Mouse (Mus musculus) stomach, embryonic 16.5 days (tissue): ENCODE measurements around the gene Slc25a33. TPM values are rescaled to one million over a fixed set of nuclear protein-coding genes. Genes with fewer than 3 reads are reported as not detected.

Source experiments
- ATAC-seq: fragments of 200-750 bp; cut with Nextera tagmentation; 2 replicates; pipeline ENCODE4 v1.8.0; 2017; ENCODE audit warnings: moderate number of reproducible peaks, moderate TSS enrichment; ENCODE audit not compliant: insufficient read depth, low FRiP score
- H3K27ac ChIP-seq: fragments of 300-500 bp; sonication (generic); 2 replicates; pipeline ENCODE4 v1.5.1; 2014; ENCODE audit warnings: low read length
- H3K27me3 ChIP-seq: fragments of 300-500 bp; sonication (generic); 2 replicates; pipeline ENCODE4 v1.6.1; 2014; ENCODE audit warnings: low read length, control low read depth, mixed read lengths; ENCODE audit not compliant: control insufficient read depth, insufficient read depth
- H3K36me3 ChIP-seq: fragments of 300-500 bp; sonication (generic); 2 replicates; pipeline ENCODE4 v1.6.1; 2014; ENCODE audit warnings: low read length; ENCODE audit not compliant: control insufficient read depth, insufficient read depth
- H3K4me1 ChIP-seq: fragments of 300-500 bp; sonication (generic); 2 replicates; pipeline ENCODE4 v1.6.1; 2014; ENCODE audit warnings: low read length, control low read depth, mixed read lengths; ENCODE audit not compliant: control insufficient read depth, insufficient read depth
- H3K4me2 ChIP-seq: fragments of 300-500 bp; sonication (generic); 2 replicates; pipeline ENCODE4 v1.6.1; 2014; ENCODE audit warnings: low read depth, low read length, mixed read lengths
- H3K4me3 ChIP-seq: fragments of 300-500 bp; sonication (generic); replicated peaks from 2 replicates; pipeline ENCODE4 v1.5.1; 2014; ENCODE audit warnings: mild to moderate bottlenecking, low read length
- H3K9ac ChIP-seq: fragments of 300-500 bp; sonication (generic); 2 replicates; pipeline ENCODE4 v1.6.1; 2014; ENCODE audit warnings: low read length
- H3K9me3 ChIP-seq: fragments of 300-500 bp; sonication (generic); replicated peaks from 2 replicates; pipeline ENCODE4 v1.6.1; 2016; ENCODE audit warnings: low read length, control low read depth; ENCODE audit not compliant: control insufficient read depth
- WGBS: fragments of 180-500 bp; shearing (Covaris S2); extraction: QIAGEN DNeasy Blood & Tissue Kit; methylation state at CpG from one replicate; pipeline ENCODE4 v1.1.7; 2014; 5-methylcytosine and 5-hydroxymethylcytosine counted together
- microRNA-seq: library from miRNA; unstranded; fragments of <30 nt; microRNA quantifications from one replicate; pipeline ENCODE4, GENCODE M21; 2016
- polyA plus RNA-seq: library from polyadenylated mRNA; unstranded; fragments of >200 nt; fragmentation: Nextera tagmentation; extraction: Ambion mirVana; gene quantifications from 2 replicates; pipeline ENCODE4 v1.2.1, GENCODE M21; 2015

Gene Slc25a33
- polyA plus RNA-seq, 1 experiment from 2014 or later: 8.1 TPM

DNA sequence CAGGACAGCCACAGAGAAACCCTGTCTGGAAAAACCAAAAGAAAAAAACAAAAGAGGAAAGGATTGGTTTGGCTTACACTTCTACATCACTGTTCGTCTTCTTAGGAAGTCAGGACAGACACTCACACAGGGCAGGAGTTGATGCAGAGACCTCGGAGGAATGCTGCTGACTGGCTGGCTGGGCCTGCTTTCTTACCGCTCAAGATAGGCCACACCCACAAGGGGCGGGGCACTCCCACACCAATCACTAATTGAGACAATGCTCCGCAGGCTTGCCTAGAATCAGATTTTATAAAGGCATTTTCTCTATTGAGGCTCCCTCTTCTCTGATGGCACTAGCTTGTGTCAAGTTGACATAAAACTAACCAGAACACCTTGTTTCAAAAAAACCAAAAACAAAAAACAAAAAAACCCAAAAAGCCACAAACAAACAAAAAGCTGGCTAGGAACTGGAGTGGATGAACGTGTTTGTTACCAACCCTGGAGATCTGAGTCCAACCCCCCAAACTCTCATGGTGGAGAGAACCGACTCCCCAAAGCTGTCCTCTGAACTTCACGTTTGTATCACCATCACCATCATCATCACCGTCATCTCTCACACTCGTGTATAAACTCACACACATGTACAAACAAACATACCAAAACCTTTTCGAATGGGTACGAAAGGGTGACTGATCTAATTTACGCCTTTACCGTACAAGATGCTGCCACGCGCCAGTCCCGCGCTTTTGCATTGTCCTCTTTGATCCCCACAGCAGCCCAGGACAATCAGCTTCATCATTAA lies 72.5 kb downstream of the Slc25a33 start:
- H3K4me2 ChIP-seq: no peak overlapping the region
- H3K4me1 ChIP-seq: no peaks in the 10 kb centered on the region
- no peak overlapping the region for H3K27ac ChIP-seq
- no peaks in the 10 kb centered on the region for H3K36me3 ChIP-seq
- H3K27me3 ChIP-seq: no peaks in the 10 kb centered on the region; the same call in 1 of the 2 replicates
- no peak for ATAC-seq
- H3K4me3 ChIP-seq: no peak overlapping the region
- no peak overlapping the region for H3K9ac ChIP-seq
- H3K9me3 ChIP-seq: no peaks in the 10 kb centered on the region
- WGBS: 60% methylated on average over 18 of the region's 18 CpGs

DNA sequence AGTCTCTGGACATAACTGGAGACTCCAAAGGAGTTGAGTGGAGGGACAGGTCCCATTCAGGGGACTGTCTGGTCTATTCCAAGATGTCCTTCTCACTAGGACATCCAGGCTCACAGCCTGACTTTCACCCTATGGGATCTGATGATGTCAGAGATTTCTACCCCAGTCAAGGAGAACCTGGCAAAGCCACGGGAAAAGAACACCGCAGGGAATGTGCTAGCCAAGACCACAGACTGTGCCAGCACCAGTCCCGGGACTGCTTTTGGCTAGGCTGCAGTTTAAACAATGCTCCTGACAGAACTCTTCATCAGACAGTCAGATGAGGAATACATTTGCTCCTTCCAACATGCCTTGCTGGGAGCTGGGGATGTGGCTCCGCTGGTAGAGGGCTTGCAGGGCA lies 74.1 kb downstream of the Slc25a33 start:
- Histone ChIP-seq H3K4me3 (no peak overlapping the region), H3K9me3 (no peaks in the 10 kb centered on the region), H3K4me2 (no peak overlapping the region), H3K27ac (no peak overlapping the region), H3K9ac (no peak overlapping the region), H3K27me3 (no peaks in the 10 kb centered on the region; the same call in 1 of the 2 replicates), H3K4me1 (no peaks in the 10 kb centered on the region), H3K36me3 (no peaks in the 10 kb centered on the region)
- no peak for ATAC-seq
- 84% methylated on average over 4 of the region's 4 CpGs for WGBS

DNA sequence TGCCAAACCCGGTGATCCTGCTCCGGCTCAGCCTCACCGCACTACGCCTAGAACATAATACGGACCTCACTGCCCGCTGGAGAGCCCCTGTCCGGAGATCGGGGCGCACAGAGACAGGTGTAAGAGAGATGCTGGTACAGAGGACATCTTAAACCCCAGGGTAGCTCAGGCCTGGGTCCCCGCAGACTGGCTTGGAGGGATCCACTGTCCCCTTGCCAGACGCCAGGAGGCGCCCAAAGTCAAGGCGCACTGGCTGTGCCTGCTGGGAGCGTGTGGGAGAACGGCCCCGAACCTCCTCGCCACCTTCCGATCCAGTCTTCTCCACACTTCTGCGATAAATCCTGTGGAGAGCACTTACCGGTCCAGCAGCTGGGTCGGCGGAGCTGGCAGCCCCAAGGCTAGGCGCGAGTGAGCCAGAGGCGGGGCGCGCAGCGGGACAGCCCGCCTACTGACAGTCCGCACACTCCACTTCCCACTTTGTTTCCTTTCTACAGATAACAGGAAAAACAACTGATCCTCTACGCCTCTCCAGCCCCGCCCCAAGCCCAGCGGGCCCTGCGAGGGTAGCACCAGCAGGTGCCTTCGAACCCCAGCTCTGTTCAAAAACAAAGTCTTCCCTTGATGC lies 75.8 kb downstream of the Slc25a33 start:
- Histone ChIP-seq H3K4me1 (no peaks in the 10 kb centered on the region), H3K9ac (peak overlapping the region; percentile 70), H3K4me3 (peak overlapping the region; percentile 51), H3K27ac (no peak overlapping the region), H3K27me3 (no peaks in the 10 kb centered on the region; the same call in 1 of the 2 replicates), H3K36me3 (no peaks in the 10 kb centered on the region), H3K9me3 (no peaks in the 10 kb centered on the region), H3K4me2 (peak overlapping the region; percentile 87)
- ATAC-seq: peak; percentile 69
- WGBS: under 1% methylated on average over 35 of the region's 35 CpGs

DNA sequence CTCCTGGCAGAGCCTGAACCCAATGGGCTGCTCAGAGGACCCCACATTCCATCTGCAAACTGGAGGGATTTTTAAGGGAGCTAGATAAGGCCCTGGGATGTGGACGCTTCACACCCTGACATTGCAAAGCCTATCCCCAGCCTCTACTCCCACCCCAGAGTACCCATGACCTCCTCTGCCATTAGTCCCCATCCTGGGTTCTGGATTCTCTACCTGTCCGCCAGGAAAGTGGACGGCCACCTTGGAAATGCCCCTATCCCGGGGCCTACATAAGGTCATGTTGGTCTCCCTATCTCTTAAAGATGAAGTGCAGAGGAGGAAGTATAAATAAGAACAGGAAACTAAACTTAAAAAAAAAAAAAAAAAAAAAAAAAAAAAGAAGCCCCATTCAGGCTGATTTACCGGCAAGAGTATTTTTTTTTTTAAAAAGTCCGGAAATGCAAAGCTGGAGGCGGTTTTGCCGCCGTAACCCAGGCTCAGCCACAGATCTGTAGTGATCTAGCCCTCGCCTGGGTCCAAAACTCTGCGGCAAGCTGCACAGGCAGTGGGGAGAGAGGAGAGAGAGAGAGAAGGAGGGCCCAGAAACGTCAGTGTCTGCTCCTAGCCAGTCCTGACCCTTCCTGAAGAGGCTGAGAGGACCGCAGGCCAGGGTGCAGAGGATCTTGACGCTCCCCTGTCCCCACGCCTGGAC lies 76.4 kb downstream of the Slc25a33 start:
- H3K27ac ChIP-seq: no peak overlapping the region
- peak overlapping the region; percentile 51 for H3K4me3 ChIP-seq
- no peaks in the 10 kb centered on the region for H3K4me1 ChIP-seq
- H3K4me2 ChIP-seq: peak overlapping the region; percentile 87
- ATAC-seq: no peak
- WGBS: 27% methylated on average over 15 of the region's 15 CpGs
- H3K27me3 ChIP-seq: no peaks in the 10 kb centered on the region; the same call in 1 of the 2 replicates
- H3K36me3 ChIP-seq: no peaks in the 10 kb centered on the region
- no peaks in the 10 kb centered on the region for H3K9me3 ChIP-seq
- H3K9ac ChIP-seq: peak overlapping the region; percentile 70

DNA sequence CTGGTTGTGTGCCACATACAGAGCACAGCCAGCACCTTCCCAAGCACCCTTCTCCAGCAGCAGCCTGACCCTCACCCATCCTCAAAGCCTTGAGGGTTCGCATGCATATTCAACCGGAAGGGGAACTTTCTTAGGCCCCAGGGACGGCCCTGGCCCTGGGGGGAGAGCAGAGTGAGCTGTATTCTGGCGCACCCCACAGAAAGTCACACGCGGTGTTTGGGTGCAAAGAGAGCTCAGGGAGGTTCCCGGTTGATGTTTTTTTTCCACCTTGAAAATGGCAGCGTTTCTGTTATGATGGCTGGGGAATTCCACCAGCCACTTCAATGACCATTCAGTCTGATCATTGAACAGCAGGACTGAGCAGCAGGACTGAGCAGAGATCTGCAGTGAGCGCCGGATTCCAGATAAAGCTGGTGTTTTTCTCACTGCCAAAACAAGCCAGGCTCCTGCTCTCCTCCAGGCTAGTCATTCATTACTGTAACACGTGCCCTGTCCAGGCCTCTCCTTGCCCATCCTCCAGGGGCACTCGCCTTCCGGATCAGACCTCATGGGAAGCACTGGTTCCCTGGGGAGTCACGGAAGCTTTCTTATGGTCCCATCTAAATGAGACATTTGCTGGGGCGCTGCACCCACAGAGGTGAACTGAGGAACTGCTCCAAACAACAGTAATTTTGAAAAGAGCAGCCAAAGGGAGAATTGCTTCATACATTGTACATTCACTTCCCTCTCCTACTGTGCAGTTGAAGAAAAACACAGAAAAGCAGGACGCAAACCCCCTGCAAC lies 77.7 kb downstream of the Slc25a33 start:
- H3K9ac ChIP-seq: no peak overlapping the region
- H3K9me3 ChIP-seq: no peaks in the 10 kb centered on the region
- no peak for ATAC-seq
- H3K4me3 ChIP-seq: 0 out of 2 replicates have a peak overlapping the region, but pooled peaks have one; percentile 9
- H3K27ac ChIP-seq: no peak overlapping the region
- H3K27me3 ChIP-seq: no peaks in the 10 kb centered on the region; the same call in 1 of the 2 replicates
- no peaks in the 10 kb centered on the region for H3K4me1 ChIP-seq
- WGBS: 27% methylated on average over 16 of the region's 16 CpGs
- no peaks in the 10 kb centered on the region for H3K36me3 ChIP-seq
- no peak overlapping the region for H3K4me2 ChIP-seq

Small RNA genes within 50 kb of the gene (microRNA-seq; reads per million reads assigned to microRNA genes)
- not detected for gene Gm47301

Other genes starting within 250 kb of the Slc25a33 start
- 14.7 and 14.9 TPM in 2 replicates for gene Clstn1, start 187.8 kb downstream of the Slc25a33 start, polyA plus RNA-seq
- 5.1 and 5.5 TPM in 2 replicates for gene Pik3cd, start 71.7 kb downstream of the Slc25a33 start, polyA plus RNA-seq
- 19.7 and 20.1 TPM in 2 replicates for gene Tmem201, start 36.2 kb downstream of the Slc25a33 start, polyA plus RNA-seq
- 14.6 and 17.0 TPM in 2 replicates for gene Spsb1, start 180.8 kb upstream of the Slc25a33 start, polyA plus RNA-seq
- gene H6pd, start 234.7 kb upstream of the Slc25a33 start, polyA plus RNA-seq: 14.9 and 15.2 TPM in 2 replicates